In genomic region chr9:68985046-68985445, GRCm38 (mm10) we compare ENCODE assay signal across 18 mouse cellular contexts.
"Had no signal": no experiment of that assay in that cellular context is flagged by ENCODE, and none has a peak within 500 bp of the region (broad histone marks: within the 10 kb centered on the region; RNA-seq: fewer than 3 reads in every experiment).

No protein-coding gene starts in this region.

- H3K9ac ChIP-seq: liver, embryonic 12.5 days; liver, embryonic 14.5 days; lung, embryonic 14.5 days; neural tube, embryonic 13.5 days; neural tube, embryonic 15.5 days; stomach, embryonic 15.5 days had no signal

- H3K4me1 ChIP-seq: liver, embryonic 12.5 days; stomach, embryonic 15.5 days had no signal

- H3K4me3 ChIP-seq: liver, embryonic 12.5 days; midbrain, embryonic 10.5 days; myocyte; neural tube, embryonic 13.5 days; neural tube, embryonic 15.5 days; stomach, embryonic 15.5 days had no signal

- H3K27ac ChIP-seq: liver, embryonic 12.5 days; liver, embryonic 14.5 days; midbrain, embryonic 10.5 days; neural tube, embryonic 13.5 days; neural tube, embryonic 15.5 days; stomach, embryonic 15.5 days; stomach, postnatal 0 days had no signal

- ATAC-seq: liver, embryonic 12.5 days; midbrain, embryonic 16.5 days had no signal

- H3K9me3 ChIP-seq: liver, embryonic 12.5 days; midbrain, embryonic 10.5 days; neural tube, embryonic 13.5 days; neural tube, embryonic 15.5 days; stomach, embryonic 15.5 days had no signal

- H3K4me2 ChIP-seq: liver, embryonic 12.5 days; lung, embryonic 14.5 days; neural tube, embryonic 13.5 days; neural tube, embryonic 15.5 days; stomach, embryonic 15.5 days had no signal

- H3K36me3 ChIP-seq: liver, embryonic 12.5 days; midbrain, embryonic 10.5 days; neural tube, embryonic 13.5 days; neural tube, embryonic 15.5 days; stomach, embryonic 15.5 days had no signal

- H3K27me3 ChIP-seq: liver, embryonic 12.5 days; neural tube, embryonic 13.5 days; stomach, embryonic 15.5 days had no signal

- DNase-seq: lung, adult 18-20 months; lung, embryonic 14.5 days; lung, postnatal 10 days; lung, postnatal 4 days; right cerebral cortex, adult 18-20 months; right cerebral cortex, postnatal 14 days; thymus, adult 2 months; thymus, postnatal 25 days; thymus, postnatal 4 days had no signal
